Mouse (Mus musculus) heart, postnatal 0 days (tissue): ENCODE measurements around the gene Mylip. TPM values are rescaled to one million over a fixed set of nuclear protein-coding genes. Genes with fewer than 3 reads are reported as not detected.

Source experiments
- ATAC-seq: fragments of 200-750 bp; cut with Nextera tagmentation; 2 replicates; pipeline ENCODE4 v1.8.0; 2017; ENCODE audit warnings: low read depth, moderate number of reproducible peaks, moderate library complexity; ENCODE audit not compliant: insufficient read depth
- DNase-seq: peaks from one replicate; pipeline ENCODE4 v3.0.0-alpha.2; 2016; ENCODE audit warnings: low spot score
- H3K27ac ChIP-seq: fragments of 300-500 bp; sonication (generic); 2 replicates; pipeline ENCODE4 v1.5.1; 2014; ENCODE audit warnings: low read depth, mild to moderate bottlenecking
- H3K27me3 ChIP-seq: fragments of 300-500 bp; sonication (generic); 2 replicates; pipeline ENCODE4 v1.6.1; 2014; ENCODE audit warnings: low read length, mixed read lengths; ENCODE audit not compliant: control insufficient read depth, insufficient read depth
- H3K36me3 ChIP-seq: fragments of 300-500 bp; sonication (generic); replicated peaks from 2 replicates; pipeline ENCODE4 v1.6.1; 2014; ENCODE audit warnings: low read length, mixed read lengths; ENCODE audit not compliant: control insufficient read depth, insufficient read depth
- H3K4me1 ChIP-seq: fragments of 300-500 bp; sonication (generic); 2 replicates; pipeline ENCODE4 v1.6.1; 2014; ENCODE audit warnings: antibody characterized with exemption; ENCODE audit not compliant: control insufficient read depth, insufficient read depth
- H3K4me2 ChIP-seq: fragments of 300-500 bp; sonication (generic); 2 replicates; pipeline ENCODE4 v1.6.1; 2014; ENCODE audit warnings: low read depth, mild to moderate bottlenecking, low read length, moderate library complexity
- H3K4me3 ChIP-seq: fragments of 300-500 bp; sonication (generic); 2 replicates; pipeline ENCODE4 v1.5.1; 2014; ENCODE audit warnings: low read depth, low read length
- H3K9ac ChIP-seq: fragments of 300-500 bp; sonication (generic); replicated peaks from 2 replicates; pipeline ENCODE4 v1.6.1; 2014; ENCODE audit warnings: low read depth, low read length, mixed read lengths
- H3K9me3 ChIP-seq: fragments of 300-500 bp; sonication (generic); replicated peaks from 2 replicates; pipeline ENCODE4 v1.6.1; 2016; ENCODE audit warnings: low read length; ENCODE audit not compliant: control insufficient read depth
- CTCF ChIP-seq: IDR thresholded peaks from 2 replicates; pipeline ENCODE4 v1.5.1; 2016; ENCODE audit warnings: antibody characterized with exemption, control low read depth, low read depth
- EP300 ChIP-seq: IDR thresholded peaks from 2 replicates; pipeline ENCODE4 v1.6.1; 2016; ENCODE audit warnings: antibody characterized with exemption, low read depth
- WGBS: fragments of 180-500 bp; shearing (Covaris S2); extraction: QIAGEN DNeasy Blood & Tissue Kit; methylation state at CpG from one replicate; pipeline ENCODE4 v1.1.7; 2014; 5-methylcytosine and 5-hydroxymethylcytosine counted together
- polyA plus RNA-seq: library from polyadenylated mRNA; unstranded; fragments of >200 nt; fragmentation: Nextera tagmentation; extraction: Ambion mirVana; gene quantifications from 2 replicates; pipeline ENCODE4 v1.2.1, GENCODE M21; 2015
- total RNA-seq: library from RNA; depleted of rRNA; stranded (reverse); fragments of >200 nt; gene quantifications from 2 replicates; pipeline ENCODE4 v1.2.3, GENCODE M21; 2014; ENCODE audit warnings: low replicate concordance

The Mylip gene
- total and polyA plus RNA-seq, 2 experiments from 2014 or later = 7.1 to 30.1 TPM

GRCm38 (mm10) chr13:45452437-45452836, 62.9 kb downstream of the Mylip start:
- Histone ChIP-seq H3K4me3 (no peak overlapping the region), H3K4me2 (no peak overlapping the region), H3K9me3 (0 out of 2 replicates have a peak, but pooled peaks cover 5% of the 10 kb centered on the region), H3K9ac (no peak overlapping the region), H3K27ac (no peak overlapping the region), H3K4me1 (peaks cover 19% of the 10 kb centered on the region), H3K36me3 (no peaks in the 10 kb centered on the region), H3K27me3 (no peaks in the 10 kb centered on the region)
- DNase-seq = no peak
- ATAC-seq = no peak
- TF ChIP-seq EP300 = no peak
- TF ChIP-seq CTCF = no peak
- 83% methylated on average over 7 of the region's 7 CpGs for WGBS

GRCm38 (mm10) chr13:45453033-45453432, 63.5 kb downstream of the Mylip start:
- Histone ChIP-seq H3K4me2 (no peak overlapping the region), H3K4me3 (no peak overlapping the region), H3K36me3 (no peaks in the 10 kb centered on the region), H3K4me1 (peaks cover 19% of the 10 kb centered on the region), H3K9ac (no peak overlapping the region), H3K27ac (peak overlapping the region; percentile 46; the same call in 1 of the 2 replicates), H3K9me3 (0 out of 2 replicates have a peak, but pooled peaks cover 5% of the 10 kb centered on the region), H3K27me3 (no peaks in the 10 kb centered on the region)
- TF ChIP-seq EP300 = no peak
- TF ChIP-seq CTCF = no peak
- WGBS = 69% methylated on average over 9 of the region's 9 CpGs
- DNase-seq = no peak
- ATAC-seq = no peak

GRCm38 (mm10) chr13:45454044-45454443, 64.5 kb downstream of the Mylip start:
- H3K36me3 ChIP-seq = no peaks in the 10 kb centered on the region
- peak overlapping the region; percentile 80; the same call in 1 of the 2 replicates for H3K27ac ChIP-seq
- H3K4me1 ChIP-seq = peaks cover 19% of the 10 kb centered on the region
- DNase-seq (no peak), ATAC-seq (no peak)
- no peak overlapping the region for H3K9ac ChIP-seq
- no peak for TF ChIP-seq CTCF
- no peak for TF ChIP-seq EP300
- 0 out of 2 replicates have a peak, but pooled peaks cover 5% of the 10 kb centered on the region for H3K9me3 ChIP-seq
- 71% methylated on average over 1 of the region's 1 CpGs for WGBS
- no peak overlapping the region for H3K4me3 ChIP-seq
- H3K27me3 ChIP-seq = no peaks in the 10 kb centered on the region
- no peak overlapping the region for H3K4me2 ChIP-seq

- H3K4me2 ChIP-seq = peak overlapping the region; percentile 48
- 0 out of 2 replicates have a peak overlapping the region, but pooled peaks have one; percentile 22 for H3K9ac ChIP-seq
- H3K4me1 ChIP-seq = peaks cover 19% of the 10 kb centered on the region
- H3K36me3 ChIP-seq = no peaks in the 10 kb centered on the region
- 20% methylated on average over 4 of the region's 4 CpGs for WGBS
- H3K27ac ChIP-seq = peak overlapping the region; percentile 80
- ATAC-seq (peak; percentile 37; the same call in 1 of the 2 replicates), DNase-seq (no peak)
- no peak overlapping the region; the same call in 1 of the 2 replicates for H3K4me3 ChIP-seq
- TF ChIP-seq CTCF (no peak), EP300 (no peak)
- 0 out of 2 replicates have a peak, but pooled peaks cover 5% of the 10 kb centered on the region for H3K9me3 ChIP-seq
- no peaks in the 10 kb centered on the region for H3K27me3 ChIP-seq
These were observed 65.1 kb downstream of the Mylip start for GRCm38 (mm10) chr13:45454641-45455040.

- Histone ChIP-seq H3K9me3 (0 out of 2 replicates have a peak, but pooled peaks cover 5% of the 10 kb centered on the region), H3K27me3 (no peaks in the 10 kb centered on the region), H3K9ac (0 out of 2 replicates have a peak overlapping the region, but pooled peaks have one; percentile 22), H3K4me2 (peak overlapping the region; percentile 48), H3K4me3 (no peak overlapping the region; the same call in 1 of the 2 replicates), H3K36me3 (no peaks in the 10 kb centered on the region), H3K4me1 (peaks cover 19% of the 10 kb centered on the region), H3K27ac (peak overlapping the region; percentile 80)
- peak; percentile 54 for DNase-seq
- ATAC-seq = peak; percentile 73
- TF ChIP-seq CTCF (no peak), EP300 (no peak)
- WGBS = 7% methylated on average over 15 of the region's 15 CpGs
These were observed 65.7 kb downstream of the Mylip start for GRCm38 (mm10) chr13:45455108-45455861.
